Mouse (Mus musculus) kidney, embryonic 16.5 days (tissue): ENCODE data around the gene Zfp526. TPM values are rescaled to one million over a fixed set of nuclear protein-coding genes. Genes with fewer than 3 reads are reported as not detected.

ENCODE experiments used
- ATAC-seq: fragments of 200-750 bp; cut with Nextera tagmentation; 2 replicates; pipeline ENCODE4 v1.8.0; 2017; ENCODE audit warnings: moderate TSS enrichment; ENCODE audit not compliant: low FRiP score, low TSS enrichment
- H3K27ac ChIP-seq: fragments of 300-500 bp; sonication (generic); 2 replicates; pipeline ENCODE4 v1.5.1; 2014; ENCODE audit warnings: low read length
- H3K27me3 ChIP-seq: fragments of 300-500 bp; sonication (generic); 2 replicates; pipeline ENCODE4 v1.6.1; 2014; ENCODE audit warnings: low read length, control low read depth, mixed read lengths; ENCODE audit not compliant: insufficient read depth
- H3K36me3 ChIP-seq: fragments of 300-500 bp; sonication (generic); 2 replicates; pipeline ENCODE4 v1.6.1; 2014; ENCODE audit warnings: low read length, control low read depth, mixed read lengths; ENCODE audit not compliant: insufficient read depth
- H3K4me1 ChIP-seq: fragments of 300-500 bp; sonication (generic); 2 replicates; pipeline ENCODE4 v1.6.1; 2014; ENCODE audit warnings: low read length, control low read depth, mixed read lengths; ENCODE audit not compliant: insufficient read depth
- H3K4me2 ChIP-seq: fragments of 300-500 bp; sonication (generic); replicated peaks from 2 replicates; pipeline ENCODE4 v1.6.1; 2014; ENCODE audit warnings: low read depth, low read length
- H3K4me3 ChIP-seq: fragments of 300-500 bp; sonication (generic); 2 replicates; pipeline ENCODE4 v1.5.1; 2014; ENCODE audit warnings: mild to moderate bottlenecking, low read length
- H3K9ac ChIP-seq: fragments of 300-500 bp; sonication (generic); replicated peaks from 2 replicates; pipeline ENCODE4 v1.6.1; 2014; ENCODE audit warnings: low read length
- H3K9me3 ChIP-seq: fragments of 300-500 bp; sonication (generic); 2 replicates; pipeline ENCODE4 v1.6.1; 2016; ENCODE audit warnings: low read length, control low read depth
- WGBS: fragments of 180-500 bp; shearing (Covaris S2); extraction: QIAGEN DNeasy Blood & Tissue Kit; methylation state at CpG from one replicate; pipeline ENCODE4 v1.1.7; 2014; 5-methylcytosine and 5-hydroxymethylcytosine counted together
- microRNA-seq: library from miRNA; unstranded; fragments of <30 nt; microRNA quantifications from one replicate; pipeline ENCODE4, GENCODE M21; 2016
- polyA plus RNA-seq: library from polyadenylated mRNA; unstranded; fragments of >200 nt; fragmentation: Nextera tagmentation; extraction: Ambion mirVana; gene quantifications from 2 replicates; pipeline ENCODE4 v1.2.1, GENCODE M21; 2015

Zfp526 gene
- polyA plus RNA-seq, 1 experiment from 2014 or later = 2.7 TPM

- Histone ChIP-seq H3K4me1 (peaks cover 45% of the 10 kb centered on the region), H3K4me2 (no peak overlapping the region), H3K27ac (no peak overlapping the region), H3K4me3 (no peak overlapping the region), H3K27me3 (no peaks in the 10 kb centered on the region), H3K9ac (0 out of 2 replicates have a peak overlapping the region, but pooled peaks have one; percentile 16), H3K9me3 (no peaks in the 10 kb centered on the region), H3K36me3 (peaks cover 27% of the 10 kb centered on the region)
- no peak for ATAC-seq
- WGBS = 89% methylated on average over 30 of the region's 30 CpGs
Measured at GRCm38 (mm10) chr7:25271651-25272444, 50.6 kb downstream of the Zfp526 start.

GRCm38 (mm10) chr7:25272445-25273258 is 51.4 kb downstream of the Zfp526 start:
- Histone ChIP-seq H3K36me3 (peaks cover 27% of the 10 kb centered on the region), H3K4me2 (no peak overlapping the region), H3K4me3 (no peak overlapping the region), H3K4me1 (peaks cover 48% of the 10 kb centered on the region), H3K27me3 (no peaks in the 10 kb centered on the region), H3K9ac (0 out of 2 replicates have a peak overlapping the region, but pooled peaks have one; percentile 16), H3K9me3 (no peaks in the 10 kb centered on the region), H3K27ac (no peak overlapping the region)
- WGBS = 84% methylated on average over 38 of the region's 38 CpGs
- ATAC-seq = no peak

GRCm38 (mm10) chr7:25273259-25274241 is 52.3 kb downstream of the Zfp526 start:
- 91% methylated on average over 22 of the region's 22 CpGs for whole genome bisulfite sequencing
- no peak for ATAC-seq
- Histone ChIP-seq H3K27ac (no peak overlapping the region), H3K4me3 (no peak overlapping the region), H3K36me3 (peaks cover 27% of the 10 kb centered on the region), H3K9ac (0 out of 2 replicates have a peak overlapping the region, but pooled peaks have one; percentile 19), H3K4me2 (no peak overlapping the region), H3K4me1 (peaks cover 53% of the 10 kb centered on the region), H3K27me3 (no peaks in the 10 kb centered on the region), H3K9me3 (no peaks in the 10 kb centered on the region)

GRCm38 (mm10) chr7:25274571-25274970 is 53.3 kb downstream of the Zfp526 start:
- Histone ChIP-seq H3K4me1 (peaks cover 48% of the 10 kb centered on the region), H3K36me3 (peaks cover 27% of the 10 kb centered on the region), H3K4me3 (no peak overlapping the region), H3K27me3 (no peaks in the 10 kb centered on the region), H3K27ac (0 out of 2 replicates have a peak overlapping the region, but pooled peaks have one; percentile 14), H3K4me2 (no peak overlapping the region), H3K9me3 (no peaks in the 10 kb centered on the region), H3K9ac (peak overlapping the region; percentile 26; the same call in 1 of the 2 replicates)
- WGBS = 57% methylated on average over 5 of the region's 5 CpGs
- ATAC-seq = no peak

GRCm38 (mm10) chr7:25274996-25275395 is 53.8 kb downstream of the Zfp526 start:
- Histone ChIP-seq H3K4me1 (peaks cover 48% of the 10 kb centered on the region), H3K27ac (no peak overlapping the region), H3K4me3 (no peak overlapping the region), H3K4me2 (no peak overlapping the region), H3K36me3 (peaks cover 27% of the 10 kb centered on the region), H3K9ac (no peak overlapping the region), H3K9me3 (no peaks in the 10 kb centered on the region), H3K27me3 (no peaks in the 10 kb centered on the region)
- ATAC-seq = no peak
- 87% methylated on average over 3 of the region's 3 CpGs for WGBS

- Histone ChIP-seq H3K27ac (0 out of 2 replicates have a peak overlapping the region, but pooled peaks have one; percentile 27), H3K4me3 (no peak overlapping the region), H3K9ac (peak overlapping the region; percentile 23), H3K36me3 (peaks cover 27% of the 10 kb centered on the region), H3K4me2 (no peak overlapping the region), H3K27me3 (no peaks in the 10 kb centered on the region), H3K4me1 (peaks cover 49% of the 10 kb centered on the region), H3K9me3 (no peaks in the 10 kb centered on the region)
- 43% methylated on average over 9 of the region's 9 CpGs for WGBS
- ATAC-seq = no peak
Measured at GRCm38 (mm10) chr7:25275555-25276298, 54.5 kb downstream of the Zfp526 start.

Small RNAs within 50 kb of the gene (microRNA-seq; reads per million reads assigned to microRNA genes)
- gene Mir7048 = not detected

Other genes with a start within 250 kb of the Zfp526 start
- gene Rabac1, start 248.7 kb upstream of the Zfp526 start, polyA plus RNA-seq = 183 and 199 TPM in 2 replicates
- 0.66 and 1.5 TPM in 2 replicates for gene Atp1a3, start 215.5 kb upstream of the Zfp526 start, polyA plus RNA-seq
- 5.1 and 6.3 TPM in 2 replicates for gene Grik5, start 149.1 kb upstream of the Zfp526 start, polyA plus RNA-seq
- gene Zfp574, start 148.9 kb upstream of the Zfp526 start, polyA plus RNA-seq = 37.7 and 44.1 TPM in 2 replicates
- 0.40 and 0.99 TPM in 2 replicates for gene Pou2f2, start 41.7 kb upstream of the Zfp526 start, polyA plus RNA-seq
- 12.0 and 13.2 TPM in 2 replicates for gene Dedd2, start 810 bp upstream of the Zfp526 start, polyA plus RNA-seq
- 9.0 and 9.9 TPM in 2 replicates for gene Gsk3a, start 16.4 kb downstream of the Zfp526 start, polyA plus RNA-seq
- gene Erf, start 29.3 kb downstream of the Zfp526 start, polyA plus RNA-seq = 12.5 and 15.2 TPM in 2 replicates
- 28.9 and 30.8 TPM in 2 replicates for gene Cic, start 46.3 kb downstream of the Zfp526 start, polyA plus RNA-seq
- gene Pafah1b3, start 76.6 kb downstream of the Zfp526 start, polyA plus RNA-seq = 197 and 199 TPM in 2 replicates
- gene Prr19, start 80.0 kb downstream of the Zfp526 start, polyA plus RNA-seq = 0.84 and 0.98 TPM in 2 replicates
- 0.10 and 0.67 TPM in 2 replicates for gene Tmem145, start 84.7 kb downstream of the Zfp526 start, polyA plus RNA-seq
- 16.9 and 18.2 TPM in 2 replicates for gene Megf8, start 95.7 kb downstream of the Zfp526 start, polyA plus RNA-seq
- gene Cnfn, start 148.3 kb downstream of the Zfp526 start, polyA plus RNA-seq = 1.4 TPM in 1 of 2 replicates, not detected in the other
- 11.2 and 11.9 TPM in 2 replicates for gene Lipe, start 177.3 kb downstream of the Zfp526 start, polyA plus RNA-seq
- 0.65 and 1.0 TPM in 2 replicates for gene Cxcl17, start 191.5 kb downstream of the Zfp526 start, polyA plus RNA-seq